Mouse (Mus musculus) layer of hippocampus, adult 9-11 months (tissue): Measurements from ENCODE around the gene Smok2b.
"Not testable (repeated sequence)": the region's sequence is repeated elsewhere in the genome, so short reads cannot be mapped to it uniquely, and the experiment has no call there.

Source experiments
- DNase-seq: peaks from one replicate; pipeline ENCODE4 v3.0.0; 2022

Gene Smok2b

DNA sequence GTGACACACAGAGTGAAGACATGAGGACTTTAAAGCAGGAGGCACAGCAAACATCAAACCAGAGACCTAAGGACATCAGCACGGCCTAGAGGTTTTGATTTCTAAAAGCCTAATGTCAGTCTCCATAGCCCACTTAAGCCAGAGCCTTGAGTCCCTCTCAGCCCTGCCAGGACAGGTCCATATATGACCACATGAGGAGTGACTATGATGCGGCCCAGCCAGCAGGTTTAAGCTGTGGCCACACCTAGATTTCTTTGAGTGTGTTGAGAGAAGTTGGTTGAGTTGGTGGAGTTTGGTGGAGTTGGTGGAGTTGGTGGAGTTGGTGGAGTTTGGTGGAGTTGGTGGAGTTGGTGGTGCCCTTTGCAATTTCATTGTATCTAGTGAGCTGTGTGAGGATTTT is at the start of gene Smok2b:
Gene Smok2b, plus strand, starts transcription at position 301 of the 400 bp plus-strand sequence.
- DNase-seq: not testable (repeated sequence)

DNA sequence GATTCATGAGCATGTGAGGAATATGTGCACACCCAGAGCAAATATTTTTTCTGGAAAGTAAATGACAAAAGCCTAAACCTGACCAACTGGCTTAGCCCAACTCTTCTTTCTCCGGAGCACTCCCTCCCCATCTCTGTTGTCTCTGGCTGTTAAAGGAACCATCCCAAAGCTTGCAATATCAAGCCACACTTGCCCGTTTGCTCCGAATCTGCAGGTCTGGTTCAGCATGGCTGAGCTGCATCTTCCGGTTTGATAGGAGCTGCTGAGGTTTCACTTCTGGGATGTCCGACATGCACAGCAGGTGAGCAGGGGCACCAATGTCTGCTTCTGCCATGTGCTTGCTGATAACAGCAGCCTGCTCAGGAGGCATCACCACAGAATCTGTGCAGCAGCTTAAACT is 49.6 kb upstream of the Smok2b start:
- DNase-seq: not testable (repeated sequence)

DNA sequence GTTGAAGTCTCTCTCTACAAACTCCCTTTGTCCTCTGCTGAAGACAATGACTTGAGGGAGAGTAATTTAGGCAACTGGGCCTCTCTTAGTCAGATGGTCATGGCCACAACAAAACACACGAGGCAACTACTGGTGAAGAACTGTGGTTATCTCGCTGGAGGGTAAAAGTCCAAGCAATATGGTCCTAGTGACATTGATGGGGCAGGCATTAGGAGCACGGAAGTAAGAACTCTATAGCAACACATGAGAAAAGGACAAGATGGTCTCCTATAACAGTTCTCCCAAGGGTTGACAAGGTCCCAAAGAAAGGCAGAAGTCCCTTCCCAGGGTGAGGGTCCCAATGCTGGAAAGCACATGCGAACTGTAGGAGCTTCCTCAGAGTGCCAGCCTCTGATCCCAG is 47.3 kb upstream of the Smok2b start:
- not testable (repeated sequence) for DNase-seq

DNA sequence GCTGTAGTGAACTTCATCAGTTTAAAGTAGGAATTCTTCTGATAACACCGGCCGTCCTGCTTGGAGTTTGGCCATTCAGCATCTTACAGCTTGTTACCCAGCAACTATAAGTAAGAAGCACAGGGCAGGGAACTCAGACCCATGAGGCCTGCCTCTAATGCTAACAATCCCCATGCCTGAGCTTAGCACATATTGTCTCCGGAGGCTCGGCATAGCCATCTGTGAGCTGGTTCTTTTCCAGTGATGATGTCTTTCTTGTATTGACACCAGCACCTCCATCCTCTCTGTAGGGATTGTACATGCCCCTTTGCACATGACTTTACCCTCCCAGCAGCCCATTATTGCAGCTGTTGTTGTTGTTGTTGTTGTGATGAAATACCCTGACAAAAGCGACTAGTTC is 45.5 kb upstream of the Smok2b start:
- peak; percentile 78 for DNase-seq

DNA sequence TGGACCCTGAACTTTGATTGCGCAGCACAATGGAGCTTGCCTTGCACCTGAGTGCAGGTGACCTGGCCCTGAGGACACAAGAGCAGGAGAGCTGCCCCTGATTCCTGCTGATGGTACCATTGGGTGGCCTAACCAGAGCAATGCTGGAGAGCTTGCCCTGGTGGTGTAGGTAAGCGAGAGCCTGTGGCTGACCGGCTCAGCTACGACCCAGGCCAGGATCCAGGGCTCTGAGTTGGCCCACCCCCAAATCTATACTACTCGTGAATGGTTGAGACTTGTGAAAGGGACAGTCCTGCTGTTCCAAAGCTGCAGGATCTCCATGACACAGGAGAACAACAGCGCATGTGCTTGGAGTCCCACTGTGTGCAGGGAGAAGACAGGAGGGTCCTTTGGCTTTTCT is 43.5 kb upstream of the Smok2b start:
- DNase-seq: not testable (repeated sequence)

DNA sequence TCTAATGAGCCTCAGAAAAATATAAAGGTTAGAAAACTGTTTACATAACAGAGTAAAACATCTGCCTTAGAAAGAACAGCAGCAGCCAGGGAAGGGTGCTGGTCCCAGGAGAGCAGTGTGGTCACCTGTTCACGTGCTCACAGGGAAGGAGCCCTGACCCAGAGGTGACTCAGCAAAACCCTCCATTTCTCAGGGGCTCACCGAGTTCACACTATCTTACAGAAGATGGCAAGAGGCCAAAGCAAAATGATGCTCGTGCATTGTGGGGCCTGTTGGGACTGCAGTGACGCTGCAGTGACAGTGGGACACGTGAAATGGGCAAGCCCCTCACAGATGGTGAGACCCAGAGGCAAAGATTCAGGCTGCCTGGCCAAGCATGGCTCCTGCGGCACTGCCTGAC is 42.4 kb upstream of the Smok2b start:
- DNase-seq: not testable (repeated sequence)

DNA sequence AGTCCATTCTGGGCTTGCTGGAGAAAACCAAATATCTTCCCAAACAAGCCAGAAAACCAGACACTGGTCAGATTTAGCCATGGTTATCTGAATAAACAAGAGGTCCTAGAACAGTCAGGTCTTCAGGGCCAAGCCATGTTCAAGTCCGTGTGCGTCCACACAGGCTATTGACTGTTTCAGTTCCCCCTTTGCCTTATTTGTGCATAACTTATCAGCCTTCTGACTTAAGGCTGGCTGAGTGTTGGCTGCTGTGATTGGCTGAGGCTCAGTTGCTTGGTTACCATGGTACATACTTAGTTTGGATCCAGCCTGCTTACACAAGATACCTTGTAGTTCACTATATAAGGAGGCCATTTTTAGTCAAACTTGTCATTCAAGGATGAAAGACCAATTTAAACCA is 41.2 kb upstream of the Smok2b start:
- not testable (repeated sequence) for DNase-seq

DNA sequence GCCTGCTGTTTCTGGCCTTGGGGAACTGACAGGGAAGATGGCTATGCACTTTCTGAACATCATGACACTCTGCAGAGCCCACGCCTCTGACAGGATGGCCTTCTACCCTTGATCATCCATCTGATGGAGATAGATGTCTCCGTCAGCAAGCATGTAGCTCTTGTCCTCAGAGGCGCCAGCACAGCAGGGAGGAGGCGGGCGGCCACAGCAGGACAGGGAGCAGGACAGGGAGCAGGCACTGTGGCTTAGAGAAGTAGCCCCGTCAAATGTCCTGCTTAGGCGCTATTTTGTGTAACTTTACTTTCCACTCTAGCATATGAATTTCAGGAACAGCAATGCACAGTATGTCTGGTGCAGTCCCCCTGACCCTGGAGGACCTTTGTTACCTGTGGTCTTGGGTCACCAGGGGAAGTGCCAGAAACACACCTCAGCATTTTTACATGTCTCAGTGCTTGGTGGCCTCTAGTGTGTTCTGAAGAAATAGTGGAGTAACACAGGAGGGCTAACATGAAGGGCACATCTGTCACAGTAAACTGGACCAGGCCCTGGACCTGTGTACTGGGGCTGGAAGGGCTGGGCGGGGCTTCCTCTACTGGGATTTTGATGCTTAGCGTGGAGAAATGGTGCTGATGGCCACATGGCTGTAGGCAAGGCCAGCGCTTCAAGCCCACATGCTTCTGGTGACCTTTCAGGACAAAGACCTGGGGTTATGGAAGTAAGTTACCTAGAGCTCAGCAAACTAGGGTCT is 39.0 kb upstream of the Smok2b start:
- DNase-seq: not testable (repeated sequence)

DNA sequence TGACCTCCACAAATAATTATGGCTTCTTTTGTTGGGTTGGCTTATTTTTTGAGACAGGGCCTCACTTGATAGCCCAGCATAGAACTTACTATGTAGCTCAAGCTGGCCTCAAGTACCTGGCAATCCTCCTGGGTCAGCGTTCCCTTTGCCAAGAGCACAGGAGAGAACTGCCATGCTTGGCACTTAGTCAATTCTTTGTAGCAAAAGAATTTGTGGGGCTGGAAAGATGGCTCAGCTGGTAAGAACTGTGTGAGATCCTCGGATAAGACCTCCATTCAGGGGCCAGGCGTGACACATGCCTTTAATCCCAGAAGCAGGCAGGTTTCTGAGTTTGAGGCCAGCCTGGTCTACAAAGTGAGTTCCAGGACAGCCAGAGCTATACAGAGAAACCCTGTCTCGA is 33.6 kb upstream of the Smok2b start:
- DNase-seq: not testable (repeated sequence)

DNA sequence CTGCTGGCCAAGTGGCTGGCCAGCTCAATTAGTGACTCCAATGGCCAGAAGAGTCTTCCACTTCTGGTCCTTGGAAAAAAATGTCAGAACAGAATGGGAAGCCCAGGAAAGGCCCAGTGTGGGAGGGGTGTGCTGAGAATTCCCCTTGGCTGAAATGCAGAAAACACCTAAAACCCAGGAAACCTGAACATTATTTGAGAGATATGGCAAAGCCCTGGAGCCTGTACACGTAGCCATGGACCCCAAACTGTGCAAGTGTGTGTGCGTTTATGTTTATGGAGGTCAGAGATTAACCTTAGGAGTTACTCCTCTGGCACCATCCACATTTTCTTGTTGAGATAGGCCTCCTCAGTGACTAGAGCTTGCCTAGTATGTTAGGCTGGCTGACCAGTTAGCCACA is 31.2 kb upstream of the Smok2b start:
- not testable (repeated sequence) for DNase-seq

DNA sequence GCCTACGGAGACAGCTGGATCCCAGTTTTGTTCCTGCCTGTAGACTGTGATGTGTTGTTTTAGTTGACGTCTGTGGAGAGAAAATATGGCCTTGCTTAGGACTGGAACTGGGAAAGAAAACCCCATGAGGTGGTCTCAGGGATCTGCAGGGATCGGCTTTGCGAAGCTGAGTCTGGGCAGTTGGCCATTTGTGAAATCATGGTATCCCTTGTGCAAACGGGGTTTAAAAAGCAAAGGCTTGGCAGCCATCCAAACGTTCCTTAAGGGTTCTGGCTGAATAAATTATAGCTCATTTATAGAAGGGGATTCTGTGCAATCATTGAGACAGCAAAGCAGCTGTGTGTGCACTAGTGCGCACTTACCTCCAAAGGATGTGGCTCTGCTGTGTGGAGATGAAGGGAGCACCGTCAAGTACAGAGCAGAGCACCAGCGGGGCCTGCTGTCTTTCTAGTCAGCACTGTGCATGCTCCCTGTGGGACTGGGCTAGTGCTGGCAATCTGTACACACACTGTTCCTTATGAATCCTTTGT is 30.1 kb upstream of the Smok2b start:
- not testable (repeated sequence) for DNase-seq

DNA sequence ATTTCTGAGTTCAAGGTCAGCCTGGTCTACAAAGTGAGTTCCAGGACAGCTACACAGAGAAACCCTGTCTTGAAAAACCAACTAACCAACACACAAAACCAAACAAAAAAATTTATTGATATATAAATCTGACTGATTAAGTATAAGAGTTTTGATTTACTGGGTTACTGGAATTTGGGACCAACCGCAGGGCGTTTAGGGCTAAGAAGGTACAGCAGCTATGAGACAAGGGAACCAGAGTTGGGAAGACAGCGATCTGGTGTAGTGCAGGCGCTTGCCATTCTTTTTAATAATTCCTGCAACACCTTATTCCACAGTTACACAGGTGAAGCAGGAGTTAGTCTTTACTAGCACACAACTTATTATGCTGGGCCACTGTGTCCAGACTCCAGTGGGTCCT is 28.5 kb upstream of the Smok2b start:
- DNase-seq: not testable (repeated sequence)

DNA sequence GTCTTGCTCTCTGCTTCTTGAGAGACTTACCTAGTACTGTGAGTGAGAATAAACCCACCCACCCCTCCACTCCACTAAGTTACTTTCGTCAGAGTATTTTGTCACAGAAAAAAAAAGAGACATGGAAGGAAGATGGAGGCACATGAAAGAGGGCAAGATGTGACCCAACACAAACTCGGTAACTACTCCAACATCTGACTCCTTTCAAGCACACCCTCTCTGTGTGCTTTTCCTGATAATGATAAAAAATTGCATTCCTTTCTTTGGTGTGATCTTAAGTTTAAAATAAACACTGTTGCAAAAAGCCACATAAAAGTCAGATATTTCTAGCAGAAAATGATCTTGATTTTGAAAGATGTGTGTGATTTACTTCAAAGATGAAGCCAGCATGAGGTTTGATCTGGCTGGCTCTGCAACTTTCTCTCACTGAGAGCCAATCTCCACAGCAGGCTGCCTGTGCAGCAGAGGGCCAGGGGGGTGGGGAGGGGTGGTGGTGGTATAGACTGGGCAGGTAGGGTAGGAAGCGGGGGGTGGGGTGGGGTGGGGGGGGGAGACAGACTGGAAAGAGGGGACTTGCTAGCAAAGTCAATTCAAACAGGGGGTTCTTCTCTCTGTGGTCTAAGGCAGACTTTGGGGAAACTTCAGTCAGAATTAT is 27.5 kb upstream of the Smok2b start:
- DNase-seq: not testable (repeated sequence)

DNA sequence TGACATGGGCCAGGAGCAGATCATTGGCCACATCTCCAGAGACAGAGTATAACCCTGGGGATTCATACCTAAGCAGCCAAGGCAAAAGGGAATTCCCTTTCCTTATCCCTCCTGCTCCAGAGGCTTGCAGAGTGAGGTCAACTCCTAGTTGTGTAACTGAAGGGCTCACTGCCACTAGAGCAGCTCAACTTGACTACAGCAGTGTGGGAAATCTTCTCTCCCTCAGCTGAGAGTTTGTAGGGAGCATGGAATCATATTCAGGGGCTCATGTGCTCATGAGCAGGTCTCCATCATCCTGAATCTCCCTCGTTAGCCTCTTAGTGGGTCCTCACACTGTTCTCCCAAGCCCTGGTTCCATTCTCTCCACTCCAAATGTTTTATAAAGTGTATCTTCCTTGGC is 24.8 kb upstream of the Smok2b start:
- DNase-seq: not testable (repeated sequence)

DNA sequence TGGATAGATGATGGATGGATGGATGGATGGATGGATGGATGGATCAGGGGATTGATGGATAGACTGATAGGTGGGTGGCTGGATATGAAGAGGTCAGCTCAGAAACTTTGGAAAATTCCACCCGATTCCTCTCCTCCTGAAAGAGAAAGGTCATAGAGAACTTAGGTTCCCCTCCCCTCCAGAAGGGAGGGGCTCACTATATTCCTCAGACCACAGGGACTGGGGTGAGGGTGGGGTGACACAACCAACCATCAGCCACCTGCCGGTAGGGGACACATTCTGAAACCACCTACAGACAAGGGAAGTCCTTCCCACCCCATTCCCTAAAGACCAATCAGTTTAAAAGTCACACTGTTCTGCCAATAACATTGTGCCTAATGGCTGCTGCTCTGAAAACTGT is 23.6 kb upstream of the Smok2b start:
- DNase-seq: no peak

DNA sequence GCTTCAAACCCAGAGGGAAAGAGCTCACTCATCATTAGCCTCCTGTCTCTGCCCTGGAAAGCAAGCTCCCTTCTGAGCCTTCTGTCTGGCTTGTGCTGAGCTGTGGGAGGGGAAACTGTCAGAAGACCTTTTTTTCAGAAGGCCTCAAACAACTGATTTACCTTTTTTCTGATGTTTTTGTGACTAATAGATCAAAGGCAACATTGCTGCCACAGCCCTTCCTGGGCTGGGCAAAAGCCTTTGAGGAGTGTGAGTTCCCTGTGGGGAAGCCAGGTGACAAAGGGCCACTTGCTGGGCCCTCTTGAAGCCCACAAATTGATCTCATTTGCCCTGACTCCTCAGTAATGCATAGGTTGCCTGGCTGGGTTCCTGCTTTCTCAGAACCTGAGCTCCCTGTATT is 21.6 kb upstream of the Smok2b start:
- not testable (repeated sequence) for DNase-seq

DNA sequence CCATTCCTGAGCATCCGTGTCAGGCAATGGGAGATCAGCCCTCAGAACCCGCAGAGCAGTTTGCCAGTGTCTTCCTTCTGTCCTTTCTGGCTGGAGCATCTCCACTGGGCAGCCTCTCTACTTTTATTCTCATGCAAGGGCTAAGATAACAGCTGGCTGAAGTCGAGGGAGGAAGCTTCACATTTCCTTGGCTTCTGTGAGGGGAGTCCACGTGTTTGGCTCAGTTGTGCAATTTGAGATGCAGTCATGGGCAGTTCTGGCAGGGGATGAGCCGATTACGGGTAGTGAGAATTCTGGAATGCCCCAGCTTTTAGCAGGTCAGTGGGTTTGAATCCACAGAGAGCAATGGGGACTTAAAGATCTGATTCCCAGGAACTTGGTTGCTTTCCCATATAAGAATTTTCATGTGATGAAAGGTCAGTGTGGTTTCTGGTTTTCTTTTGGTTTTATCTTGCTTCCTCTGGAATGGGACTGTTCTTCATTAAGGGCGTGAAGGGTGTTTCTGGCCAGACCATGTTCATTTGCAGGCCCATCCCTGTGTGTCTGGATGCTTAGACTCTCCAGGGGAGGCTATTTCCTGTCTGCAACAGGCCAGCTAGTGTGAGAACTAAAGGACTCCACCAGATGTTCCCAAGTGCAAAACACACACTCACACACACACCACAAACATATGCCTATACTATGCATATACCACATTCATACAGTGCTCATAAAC is 17.8 kb upstream of the Smok2b start:
- DNase-seq: no peak

DNA sequence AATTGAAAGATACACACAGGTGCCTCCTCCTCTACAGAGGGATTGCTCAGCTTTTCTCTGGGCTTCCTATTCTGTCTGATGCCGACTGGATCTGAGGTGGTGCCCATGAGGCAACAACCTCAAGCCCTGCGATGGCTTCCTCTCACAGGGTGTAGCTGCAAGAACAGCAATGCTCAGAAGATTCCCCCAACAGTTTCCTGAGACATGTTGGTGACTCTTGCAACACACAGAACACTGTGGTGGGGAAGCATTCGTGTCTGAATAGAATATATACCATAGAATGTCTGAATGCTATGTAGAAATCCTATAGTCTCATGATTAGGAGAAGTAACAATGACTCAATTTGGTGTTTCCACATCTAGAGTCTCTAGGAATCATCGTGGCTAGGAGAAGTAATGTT is 15.9 kb upstream of the Smok2b start:
- no peak for DNase-seq

DNA sequence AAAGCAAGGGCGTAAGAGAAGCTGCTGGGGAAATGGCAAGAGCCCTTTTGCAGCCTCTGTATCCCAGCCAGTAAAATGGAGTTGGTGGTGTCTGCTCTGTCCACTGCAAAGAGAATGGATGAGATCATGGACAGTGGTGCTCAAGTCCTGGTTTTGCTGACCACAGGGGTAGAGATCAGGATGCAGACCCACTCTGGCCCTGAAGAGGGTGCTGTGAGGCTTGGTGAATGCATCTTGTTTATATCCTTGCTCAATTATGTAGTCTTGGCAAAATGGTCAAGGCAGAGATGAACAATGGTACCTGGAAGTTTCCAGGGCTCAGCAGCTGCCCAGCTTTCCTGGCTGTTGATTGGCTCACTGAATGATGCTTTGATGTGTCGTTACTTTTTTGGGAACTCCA is 14.5 kb upstream of the Smok2b start:
- DNase-seq: no peak

DNA sequence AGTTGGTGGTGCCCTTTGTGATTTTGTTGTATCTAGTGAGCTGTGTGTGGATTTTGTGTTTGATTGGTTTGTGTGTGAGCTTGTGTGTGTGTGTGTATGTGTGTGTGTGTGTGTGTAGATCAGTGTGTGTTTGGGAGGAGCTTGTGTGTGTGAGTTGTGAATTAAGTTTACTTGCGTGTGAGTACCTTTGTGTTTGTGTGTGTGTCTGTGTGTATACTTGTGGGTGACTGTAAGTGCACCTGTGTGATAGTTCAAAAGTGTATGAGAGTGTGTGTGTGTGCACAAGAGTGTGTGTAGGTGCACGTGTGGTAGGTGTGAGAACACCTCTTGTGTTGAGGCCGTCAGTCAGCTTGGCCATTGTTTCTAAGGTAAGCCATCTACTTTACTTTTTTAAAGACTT is 9.2 kb upstream of the Smok2b start, which contains the start of gene Smok2a:
Gene Smok2a, plus strand, starts transcription at position 301 of the 400 bp plus-strand sequence.
- DNase-seq: no peak

DNA sequence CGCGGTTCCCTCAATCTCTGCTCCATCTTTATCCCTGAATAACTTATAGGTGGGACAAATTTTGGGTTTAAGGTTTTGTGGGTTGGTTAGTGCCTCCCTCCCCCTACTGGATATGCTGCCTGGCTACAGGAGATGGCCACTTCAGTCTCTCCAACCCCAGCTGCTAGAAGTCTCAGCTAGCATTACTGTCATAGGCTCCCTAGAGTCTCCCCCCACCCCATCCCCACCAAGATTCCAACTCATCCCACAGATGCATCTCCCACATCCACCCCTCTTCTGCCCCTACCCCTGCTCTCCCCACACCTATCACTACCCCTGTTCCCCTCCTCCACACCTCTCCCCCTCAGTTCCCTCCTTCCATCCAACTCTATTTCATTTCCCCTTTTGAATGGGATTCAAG is 8.1 kb upstream of the Smok2b start:
- DNase-seq: not testable (repeated sequence)

DNA sequence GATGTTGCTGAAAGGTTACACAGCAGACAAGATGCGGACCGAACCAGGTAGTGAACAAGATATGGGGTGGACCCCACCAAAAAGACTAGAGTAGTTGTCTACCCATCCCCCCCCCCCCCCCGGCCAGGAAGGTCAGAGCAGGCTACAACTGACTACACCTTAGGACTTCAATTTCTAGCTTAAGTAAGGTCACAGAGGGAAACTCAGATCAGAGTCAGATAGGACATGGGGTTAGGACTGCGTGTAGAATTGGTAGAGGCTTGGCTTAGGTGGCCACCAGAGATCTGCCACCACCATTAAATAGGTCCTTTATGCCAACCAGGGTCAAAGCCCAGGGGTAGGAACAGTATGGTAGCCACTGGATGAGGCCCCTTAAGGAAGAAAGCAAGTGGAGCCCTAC is 9.4 kb downstream of the Smok2b start:
- DNase-seq: not testable (repeated sequence)
